Mouse (Mus musculus): ENCODE results near the gene March11.

Gene March11

DNA sequence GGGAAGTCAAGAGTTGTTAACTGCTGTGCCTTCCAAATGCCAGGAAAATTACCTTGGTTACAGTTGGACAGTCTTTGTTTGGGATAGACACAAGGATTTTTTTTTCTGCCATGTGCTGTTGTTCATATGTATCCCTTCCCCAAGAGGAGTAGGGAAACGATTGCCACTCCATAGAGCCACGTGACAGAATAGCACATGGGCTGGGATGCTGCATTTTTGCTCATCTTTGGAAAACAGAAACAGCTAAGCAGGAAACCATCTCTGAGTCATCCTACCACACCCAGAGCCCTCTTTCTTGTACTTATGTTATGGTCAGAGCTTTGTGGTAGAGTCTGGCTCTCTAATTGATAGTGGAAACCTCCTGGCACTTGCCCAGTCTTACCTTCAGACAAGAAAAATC, 65.4 kb downstream of the March11 start:
- DNase-seq (ENCODE audit: low read depth, low spot score): no peak

DNA sequence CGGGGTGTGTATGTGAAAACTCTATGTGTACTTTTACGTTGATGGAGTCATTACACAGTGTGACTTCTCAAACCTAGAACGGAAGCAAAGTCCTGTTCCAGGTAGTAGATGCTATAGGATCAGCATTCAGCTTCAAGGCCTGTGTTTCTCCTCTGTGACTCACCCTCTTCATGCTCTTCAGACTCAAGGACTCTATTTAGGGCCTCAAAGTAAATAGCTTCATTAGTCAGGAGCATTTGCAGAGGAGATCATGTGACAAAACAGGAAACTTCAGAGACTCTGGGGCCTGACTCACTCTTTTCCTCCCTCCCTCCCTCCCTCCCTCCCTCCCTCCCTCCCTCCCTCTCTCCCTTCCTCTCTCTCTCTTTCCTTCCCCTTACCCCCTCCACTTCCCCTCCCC, 66.1 kb downstream of the March11 start:
- no peak for DNase-seq (ENCODE audit: low read depth, low spot score)

DNA sequence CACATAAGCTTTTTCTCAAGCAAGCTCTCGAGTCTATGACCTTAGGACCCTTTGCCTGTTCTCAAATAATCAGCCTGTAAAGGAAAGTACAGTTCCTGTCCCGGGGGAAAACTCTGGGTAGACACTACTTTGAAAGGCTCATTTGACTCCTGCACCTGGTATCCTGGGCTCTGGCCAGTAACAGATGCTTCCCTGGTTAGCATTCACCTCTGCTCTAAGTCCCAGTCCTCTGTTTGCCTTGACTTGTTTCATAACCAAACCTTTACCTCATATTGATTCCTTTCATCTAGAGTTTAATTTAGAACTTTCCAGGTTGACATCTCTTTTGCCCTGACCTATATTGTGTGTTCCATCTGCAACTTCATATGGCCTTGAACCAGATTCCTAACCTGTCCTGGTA, 68.5 kb downstream of the March11 start:
- DNase-seq (ENCODE audit: low read depth, low spot score): no peak

DNA sequence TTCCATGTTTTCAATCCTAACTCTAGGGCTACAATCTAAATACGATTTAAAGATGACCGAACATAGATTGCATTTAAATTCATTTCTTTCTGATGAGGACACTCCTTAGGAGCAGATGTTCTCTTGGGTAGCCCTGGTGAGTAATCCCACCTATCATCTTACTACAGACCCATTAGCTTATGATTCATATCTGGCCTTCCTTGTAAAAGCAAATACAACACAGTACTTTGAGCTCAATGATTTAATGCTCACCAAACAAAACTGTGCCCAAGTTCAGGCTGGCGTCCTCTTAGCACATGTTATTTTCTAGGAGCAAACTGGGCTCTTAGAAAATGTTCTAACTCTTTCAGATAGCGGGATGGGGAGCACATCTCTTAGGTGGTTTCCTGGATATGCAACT, 70.0 kb downstream of the March11 start:
- no peak for DNase-seq (ENCODE audit: low read depth, low spot score)

DNA sequence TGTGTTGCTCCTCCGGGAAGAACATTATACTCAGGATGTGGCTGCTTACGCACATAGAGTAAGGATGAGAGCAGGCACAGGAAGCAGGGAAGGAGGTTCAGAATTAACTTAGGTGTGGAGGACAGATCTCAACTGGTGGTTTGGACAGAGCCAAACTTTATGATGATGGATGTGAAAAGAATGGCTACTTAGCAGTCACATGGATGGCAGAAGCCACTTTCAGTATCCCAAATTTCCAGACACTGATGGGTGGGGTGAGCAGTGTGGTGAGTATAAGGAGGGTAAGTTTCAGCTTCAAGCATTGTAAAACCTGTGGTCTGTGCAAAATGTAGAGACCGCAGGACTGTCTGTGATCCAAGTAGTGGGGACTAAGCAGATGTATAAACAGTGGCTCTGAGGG, 71.0 kb downstream of the March11 start:
- DNase-seq (ENCODE audit: low read depth, low spot score): no peak

DNA sequence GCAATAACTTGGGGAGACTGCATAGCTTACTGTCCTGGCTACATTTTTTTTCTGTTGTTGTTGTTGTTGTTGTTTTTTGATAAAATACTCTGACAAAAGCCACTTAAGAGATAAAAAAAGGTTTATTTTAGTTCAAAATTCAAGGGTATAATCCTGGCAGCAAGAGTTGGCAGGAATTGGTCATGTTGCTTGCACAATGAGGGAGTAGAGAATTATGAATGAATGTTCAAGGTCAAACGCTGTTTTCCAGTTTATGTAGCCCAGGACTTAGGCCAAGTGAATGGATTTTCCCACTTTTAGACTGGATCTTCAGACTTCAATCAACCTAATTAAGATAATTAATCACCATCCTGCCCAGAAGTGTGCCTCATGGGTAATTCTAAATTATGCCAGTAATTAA, 72.0 kb downstream of the March11 start:
- no peak for DNase-seq (ENCODE audit: low read depth, low spot score)

DNA sequence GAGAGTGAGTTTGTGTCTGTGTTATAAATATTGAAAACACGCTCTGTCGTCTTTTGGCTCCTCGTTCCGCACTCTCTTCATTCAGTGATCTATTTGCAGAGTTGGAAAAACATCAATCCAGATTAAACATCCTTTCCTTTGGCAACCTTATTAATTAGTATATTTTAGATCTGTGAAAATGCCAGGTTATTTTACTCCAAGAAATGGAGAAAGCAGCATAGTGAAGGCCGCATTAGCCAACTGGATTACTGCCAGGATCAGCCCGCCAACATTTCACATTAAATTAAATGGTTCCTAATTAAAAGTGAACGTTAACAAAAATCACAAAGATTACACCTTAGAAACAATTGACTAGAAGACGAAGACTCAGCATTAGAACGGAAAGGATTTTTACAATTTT, 81.2 kb downstream of the March11 start:
- DNase-seq (ENCODE audit: low read depth, low spot score): no peak

DNA sequence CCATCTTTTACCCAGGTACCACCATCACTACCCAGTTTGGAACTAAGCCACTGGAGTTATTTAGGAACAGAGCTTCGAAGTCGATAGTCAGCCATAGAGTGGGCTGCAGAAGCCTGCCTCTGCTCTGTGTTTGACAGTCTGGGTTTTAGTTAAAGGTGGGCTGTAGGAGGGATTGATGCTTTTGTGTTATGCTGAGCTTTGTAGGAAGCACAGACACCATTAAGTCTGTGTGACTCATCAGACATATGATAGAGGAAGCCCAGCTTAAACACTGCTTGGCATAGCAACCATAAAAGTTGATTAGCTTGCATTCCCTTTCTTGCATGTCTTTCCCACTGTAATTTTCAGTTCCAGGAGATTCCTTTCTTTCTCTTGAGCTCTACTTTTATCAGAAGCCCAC, 87.7 kb downstream of the March11 start:
- no peak for DNase-seq (ENCODE audit: low read depth, low spot score)

DNA sequence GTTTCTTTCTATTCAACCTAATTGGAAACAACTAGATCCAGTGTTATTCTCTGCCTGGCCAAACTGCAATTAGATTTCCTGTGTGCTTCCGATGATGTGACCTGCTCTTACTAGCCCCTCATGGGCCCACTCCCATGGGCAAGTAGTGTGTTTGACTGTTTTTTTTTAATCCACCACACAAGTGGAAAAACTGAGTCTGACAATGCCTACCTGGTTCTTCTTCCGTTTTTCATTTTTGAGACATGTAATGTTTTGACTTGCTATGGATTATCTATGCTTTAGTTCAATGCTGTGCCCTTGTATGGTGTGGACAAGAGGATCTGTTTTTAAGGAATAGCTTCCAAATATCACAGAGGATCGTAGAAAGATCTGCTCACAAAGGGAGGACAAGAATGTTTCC, 116.4 kb downstream of the March11 start:
- no peak for DNase-seq (ENCODE audit: low read depth, low spot score)

DNA sequence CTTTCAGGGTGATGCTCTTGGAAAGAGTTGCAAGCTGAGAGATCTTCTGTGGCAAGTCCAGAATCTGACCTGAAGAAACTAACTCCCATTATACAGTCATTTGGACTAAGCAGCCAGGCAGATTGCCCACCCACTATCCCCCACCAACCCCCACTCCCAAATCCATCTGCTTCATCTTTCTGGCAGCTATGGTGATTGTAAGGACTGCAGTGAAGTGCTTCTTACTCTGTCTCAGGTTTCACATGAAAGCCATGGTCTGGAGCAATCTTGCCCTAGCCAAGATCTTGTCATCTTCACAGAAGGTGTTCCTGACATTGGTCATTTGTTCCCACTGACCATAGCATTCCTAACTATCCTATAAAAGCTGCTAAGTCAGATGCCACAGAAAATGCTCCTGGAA, 117.4 kb downstream of the March11 start:
- no peak for DNase-seq (ENCODE audit: low read depth, low spot score)

DNA sequence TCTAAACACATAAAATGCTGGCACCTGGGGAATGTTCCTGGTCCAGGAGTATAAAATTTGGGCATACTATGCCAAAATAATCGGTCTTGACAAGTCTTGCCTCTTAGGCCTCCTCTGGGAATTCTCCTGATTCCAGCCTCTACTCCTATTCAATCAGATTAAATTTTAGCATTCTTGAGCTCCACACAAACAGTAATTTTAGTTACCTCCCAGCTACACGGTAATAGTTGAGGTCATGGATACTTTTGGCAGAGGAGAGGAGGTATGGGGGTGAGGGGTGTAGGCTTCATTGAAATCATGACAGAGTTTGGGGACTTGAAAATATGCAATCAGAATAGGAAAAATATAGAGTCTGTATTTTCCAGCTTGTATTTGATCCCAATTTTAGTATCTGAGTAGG, 121.7 kb downstream of the March11 start:
- no peak for DNase-seq (ENCODE audit: low read depth, low spot score)

DNA sequence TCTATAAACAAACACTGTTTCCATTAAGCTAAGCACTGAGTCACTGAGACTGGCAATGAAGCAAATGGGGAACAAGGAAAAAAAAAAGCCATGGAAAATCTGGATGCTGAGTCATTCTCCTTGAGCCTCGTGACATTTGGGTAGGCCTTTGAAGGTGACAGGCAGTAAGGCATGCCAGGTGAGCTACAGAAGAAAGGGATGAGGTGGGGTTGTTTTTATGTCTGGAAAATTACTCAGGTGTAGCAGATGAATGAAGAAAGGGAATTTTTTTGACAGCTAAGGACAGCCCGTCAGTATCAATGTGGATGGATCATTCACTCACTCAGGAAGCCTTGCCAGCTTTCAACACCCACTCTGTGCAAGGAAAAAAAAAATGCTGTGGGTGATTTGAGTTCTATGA, 123.8 kb downstream of the March11 start:
- no peak for DNase-seq (ENCODE audit: low read depth, low spot score)

DNA sequence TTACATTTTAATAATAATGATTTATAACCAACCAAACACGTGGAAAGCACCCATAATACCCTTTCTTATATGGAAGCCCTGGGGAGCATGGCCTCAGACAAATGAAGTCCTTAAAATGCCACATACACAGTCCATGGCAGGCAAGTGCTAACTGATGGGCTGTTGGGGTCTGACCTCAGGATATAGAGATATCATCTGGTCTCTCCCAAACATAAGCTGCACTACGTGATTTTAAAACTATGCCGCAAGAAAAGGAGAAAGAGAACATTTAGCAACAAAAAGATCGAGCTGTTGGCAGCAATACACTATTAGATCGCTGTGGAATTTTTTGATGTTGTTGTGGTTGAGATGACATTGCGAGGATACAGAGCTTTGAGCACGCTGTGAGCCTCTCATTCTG, 126.9 kb downstream of the March11 start:
- no peak for DNase-seq (ENCODE audit: low read depth, low spot score)

DNA sequence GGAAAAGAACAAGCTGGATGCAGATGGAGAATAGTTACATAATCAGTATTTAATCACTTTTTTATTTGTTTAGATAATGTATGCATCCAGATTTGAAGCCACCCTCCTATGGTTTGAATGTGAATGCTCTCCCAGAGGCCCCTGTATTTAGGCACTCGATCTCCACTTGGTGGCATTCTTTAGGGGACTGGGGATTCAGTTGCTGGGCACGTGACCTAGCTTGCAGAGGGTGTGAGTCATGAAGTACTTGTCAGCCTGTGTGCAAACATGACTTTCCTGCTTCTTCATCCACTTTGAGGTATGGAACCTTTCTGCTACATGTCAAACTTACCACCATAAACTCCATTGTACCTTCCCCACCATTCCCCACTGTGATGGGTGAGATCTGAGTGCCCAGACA, 128.3 kb downstream of the March11 start:
- DNase-seq (ENCODE audit: low read depth, low spot score): no peak

Data from retina, adult 2 months (tissue).